Mouse (Mus musculus): ENCODE measurements at regions not wholly inside any gene's neighbourhood (a gene's known extent, or its start where the extent isn't known, plus 50 kb on each side); places are given as distances from the start of the nearest gene placed in this dataset.

GRCm38 (mm10) chr14:9242118-9242517 is 576.1 kb upstream of the 4930452B06Rik start:
- 62% methylated on average over 2 of the region's 2 CpGs for whole genome bisulfite sequencing
- no peak overlapping the region for H3K9ac ChIP-seq (ENCODE audit: low read length)
- no peak overlapping the region for H3K4me2 ChIP-seq (ENCODE audit: low read depth, low read length)
- no peak overlapping the region for H3K4me3 ChIP-seq (replicated peaks; ENCODE audit: low read length)
- no peaks in the 10 kb centered on the region for H3K9me3 ChIP-seq (replicated peaks; ENCODE audit: control insufficient read depth, low read length)
- ATAC-seq (ENCODE audit: insufficient read depth, low FRiP score): no peak
- H3K36me3 ChIP-seq (ENCODE audit: control insufficient read depth, insufficient read depth, low read length): no peaks in the 10 kb centered on the region
- H3K27ac ChIP-seq (ENCODE audit: low read length): no peak overlapping the region
- no peaks in the 10 kb centered on the region for H3K4me1 ChIP-seq (ENCODE audit: control insufficient read depth, insufficient read depth, low read length)
- no peaks in the 10 kb centered on the region for H3K27me3 ChIP-seq (ENCODE audit: control insufficient read depth, insufficient read depth, low read length)

GRCm38 (mm10) chr14:9227670-9228069 is 561.6 kb upstream of the 4930452B06Rik start:
- ATAC-seq (ENCODE audit: insufficient read depth, low FRiP score): no peak
- Histone ChIP-seq H3K27me3 (ENCODE audit: control insufficient read depth, insufficient read depth, low read length) (no peaks in the 10 kb centered on the region), H3K4me1 (ENCODE audit: control insufficient read depth, insufficient read depth, low read length) (no peaks in the 10 kb centered on the region), H3K36me3 (ENCODE audit: control insufficient read depth, insufficient read depth, low read length) (no peaks in the 10 kb centered on the region), H3K4me2 (ENCODE audit: low read depth, low read length) (no peak overlapping the region), H3K4me3 (replicated peaks; ENCODE audit: low read length) (no peak overlapping the region), H3K9ac (ENCODE audit: low read length) (no peak overlapping the region), H3K27ac (ENCODE audit: low read length) (no peak overlapping the region), H3K9me3 (replicated peaks; ENCODE audit: control insufficient read depth, low read length) (no peaks in the 10 kb centered on the region)
- 91% methylated on average over 6 of the region's 6 CpGs for WGBS

DNA sequence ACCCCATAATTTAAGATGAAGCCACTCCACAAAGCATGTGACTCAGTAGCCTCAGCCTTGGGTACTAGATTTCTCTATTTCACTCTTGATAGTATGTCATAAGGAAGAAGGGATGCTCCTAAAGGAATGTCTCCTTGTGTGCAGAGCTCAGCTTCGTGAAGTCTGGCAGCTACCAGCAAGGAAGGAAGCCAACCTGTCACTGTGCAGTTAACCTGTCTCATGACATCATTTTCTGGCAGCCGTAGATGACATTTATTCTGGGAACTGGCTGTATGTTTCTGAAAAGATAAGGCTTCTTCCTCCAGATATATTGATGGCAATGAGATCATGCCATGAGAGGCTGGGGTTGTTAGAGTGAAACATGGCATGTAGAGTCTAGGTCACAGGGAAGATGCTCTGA is 534.2 kb upstream of the 4930452B06Rik start:
- no peaks in the 10 kb centered on the region; the same call in 1 of the 2 replicates for H3K9me3 ChIP-seq (replicated peaks; ENCODE audit: control insufficient read depth, low read length)
- no peak overlapping the region for H3K27ac ChIP-seq (ENCODE audit: low read length)
- no peak for ATAC-seq (ENCODE audit: insufficient read depth, low FRiP score)
- H3K27me3 ChIP-seq (ENCODE audit: control insufficient read depth, insufficient read depth, low read length): no peaks in the 10 kb centered on the region
- no peaks in the 10 kb centered on the region for H3K36me3 ChIP-seq (ENCODE audit: control insufficient read depth, insufficient read depth, low read length)
- no peaks in the 10 kb centered on the region for H3K4me1 ChIP-seq (ENCODE audit: control insufficient read depth, insufficient read depth, low read length)
- WGBS: 71% methylated on average over 2 of the region's 2 CpGs
- H3K4me2 ChIP-seq (ENCODE audit: low read depth, low read length): no peak overlapping the region
- no peak overlapping the region for H3K9ac ChIP-seq (ENCODE audit: low read length)
- no peak overlapping the region for H3K4me3 ChIP-seq (replicated peaks; ENCODE audit: low read length)

- WGBS: 68% methylated on average over 4 of the region's 4 CpGs
- no peak for ATAC-seq (ENCODE audit: insufficient read depth, low FRiP score)
- no peaks in the 10 kb centered on the region for H3K27me3 ChIP-seq (ENCODE audit: control insufficient read depth, insufficient read depth, low read length)
- H3K36me3 ChIP-seq (ENCODE audit: control insufficient read depth, insufficient read depth, low read length): no peaks in the 10 kb centered on the region
- H3K4me3 ChIP-seq (replicated peaks; ENCODE audit: low read length): no peak overlapping the region
- H3K4me2 ChIP-seq (ENCODE audit: low read depth, low read length): no peak overlapping the region
- no peak overlapping the region for H3K9ac ChIP-seq (ENCODE audit: low read length)
- H3K9me3 ChIP-seq (replicated peaks; ENCODE audit: control insufficient read depth, low read length): no peaks in the 10 kb centered on the region; the same call in 1 of the 2 replicates
- H3K4me1 ChIP-seq (ENCODE audit: control insufficient read depth, insufficient read depth, low read length): no peaks in the 10 kb centered on the region
- H3K27ac ChIP-seq (ENCODE audit: low read length): no peak overlapping the region
These were observed 526.2 kb upstream of the 4930452B06Rik start for GRCm38 (mm10) chr14:9192122-9192769.

GRCm38 (mm10) chr14:9191664-9192063 is 525.6 kb upstream of the 4930452B06Rik start:
- Histone ChIP-seq H3K4me2 (ENCODE audit: low read depth, low read length) (no peak overlapping the region), H3K4me1 (ENCODE audit: control insufficient read depth, insufficient read depth, low read length) (no peaks in the 10 kb centered on the region), H3K36me3 (ENCODE audit: control insufficient read depth, insufficient read depth, low read length) (no peaks in the 10 kb centered on the region), H3K27me3 (ENCODE audit: control insufficient read depth, insufficient read depth, low read length) (no peaks in the 10 kb centered on the region), H3K4me3 (replicated peaks; ENCODE audit: low read length) (no peak overlapping the region), H3K9me3 (replicated peaks; ENCODE audit: control insufficient read depth, low read length) (no peaks in the 10 kb centered on the region; the same call in 1 of the 2 replicates), H3K9ac (ENCODE audit: low read length) (no peak overlapping the region), H3K27ac (ENCODE audit: low read length) (no peak overlapping the region)
- WGBS: 57% methylated on average over 3 of the region's 3 CpGs
- no peak for ATAC-seq (ENCODE audit: insufficient read depth, low FRiP score)

- no peaks in the 10 kb centered on the region for H3K36me3 ChIP-seq (ENCODE audit: control insufficient read depth, insufficient read depth, low read length)
- H3K4me2 ChIP-seq (ENCODE audit: low read depth, low read length): no peak overlapping the region
- H3K9ac ChIP-seq (ENCODE audit: low read length): no peak overlapping the region
- H3K27ac ChIP-seq (ENCODE audit: low read length): no peak overlapping the region
- no peaks in the 10 kb centered on the region for H3K4me1 ChIP-seq (ENCODE audit: control insufficient read depth, insufficient read depth, low read length)
- H3K27me3 ChIP-seq (ENCODE audit: control insufficient read depth, insufficient read depth, low read length): no peaks in the 10 kb centered on the region
- WGBS: 87% methylated on average over 2 of the region's 2 CpGs
- no peak overlapping the region for H3K4me3 ChIP-seq (replicated peaks; ENCODE audit: low read length)
- no peaks in the 10 kb centered on the region for H3K9me3 ChIP-seq (replicated peaks; ENCODE audit: control insufficient read depth, low read length)
- no peak for ATAC-seq (ENCODE audit: insufficient read depth, low FRiP score)
These were observed 495.3 kb upstream of the 4930452B06Rik start for GRCm38 (mm10) chr14:9161336-9161735.

DNA sequence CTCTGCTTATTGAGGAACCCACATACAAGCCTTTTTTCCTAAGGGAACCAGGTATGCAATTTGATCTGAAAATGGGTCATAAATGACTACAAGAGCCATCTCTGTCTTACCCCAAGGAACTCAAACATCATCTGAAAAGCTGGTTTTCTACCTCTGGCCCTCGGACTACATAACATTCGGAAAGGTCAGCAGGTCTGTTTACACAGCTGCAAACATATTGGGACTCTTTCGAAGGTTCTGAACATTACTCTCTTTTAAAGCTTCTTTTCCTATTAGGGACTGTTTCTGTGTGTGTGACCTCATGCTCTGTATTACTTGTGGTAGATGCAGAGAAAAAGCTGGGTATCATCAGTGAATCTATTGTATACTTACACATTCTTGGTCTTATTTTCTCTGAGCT is 491.9 kb upstream of the 4930452B06Rik start:
- H3K36me3 ChIP-seq (ENCODE audit: control insufficient read depth, insufficient read depth, low read length): no peaks in the 10 kb centered on the region
- H3K9ac ChIP-seq (ENCODE audit: low read length): no peak overlapping the region
- H3K4me1 ChIP-seq (ENCODE audit: control insufficient read depth, insufficient read depth, low read length): no peaks in the 10 kb centered on the region
- no peak for ATAC-seq (ENCODE audit: insufficient read depth, low FRiP score)
- H3K27ac ChIP-seq (ENCODE audit: low read length): no peak overlapping the region
- no peaks in the 10 kb centered on the region for H3K9me3 ChIP-seq (replicated peaks; ENCODE audit: control insufficient read depth, low read length)
- H3K4me2 ChIP-seq (ENCODE audit: low read depth, low read length): no peak overlapping the region
- no peak overlapping the region for H3K4me3 ChIP-seq (replicated peaks; ENCODE audit: low read length)
- 16% methylated on average over 3 of the region's 3 CpGs for WGBS
- no peaks in the 10 kb centered on the region for H3K27me3 ChIP-seq (ENCODE audit: control insufficient read depth, insufficient read depth, low read length)

GRCm38 (mm10) chr14:9150841-9151240 is 484.8 kb upstream of the 4930452B06Rik start:
- no peak overlapping the region for H3K27ac ChIP-seq (ENCODE audit: low read length)
- H3K27me3 ChIP-seq (ENCODE audit: control insufficient read depth, insufficient read depth, low read length): no peaks in the 10 kb centered on the region
- ATAC-seq (ENCODE audit: insufficient read depth, low FRiP score): no peak
- WGBS: 59% methylated on average over 1 of the region's 1 CpGs
- H3K36me3 ChIP-seq (ENCODE audit: control insufficient read depth, insufficient read depth, low read length): no peaks in the 10 kb centered on the region
- H3K4me2 ChIP-seq (ENCODE audit: low read depth, low read length): no peak overlapping the region
- H3K9me3 ChIP-seq (replicated peaks; ENCODE audit: control insufficient read depth, low read length): no peaks in the 10 kb centered on the region
- H3K4me3 ChIP-seq (replicated peaks; ENCODE audit: low read length): no peak overlapping the region
- H3K4me1 ChIP-seq (ENCODE audit: control insufficient read depth, insufficient read depth, low read length): no peaks in the 10 kb centered on the region
- H3K9ac ChIP-seq (ENCODE audit: low read length): no peak overlapping the region

- ATAC-seq (ENCODE audit: insufficient read depth, low FRiP score): no peak
- 71% methylated on average over 4 of the region's 4 CpGs for WGBS
- H3K27ac ChIP-seq (ENCODE audit: low read length): no peak overlapping the region
These were observed 480.7 kb upstream of the 4930452B06Rik start for GRCm38 (mm10) chr14:9146595-9147219.

More at GRCm38 (mm10) chr14:9146595-9147219, 480.7 kb upstream of the 4930452B06Rik start:
- Histone ChIP-seq H3K4me1 (ENCODE audit: control insufficient read depth, insufficient read depth, low read length) (no peaks in the 10 kb centered on the region), H3K9me3 (replicated peaks; ENCODE audit: control insufficient read depth, low read length) (no peaks in the 10 kb centered on the region), H3K36me3 (ENCODE audit: control insufficient read depth, insufficient read depth, low read length) (no peaks in the 10 kb centered on the region), H3K4me2 (ENCODE audit: low read depth, low read length) (no peak overlapping the region), H3K27me3 (ENCODE audit: control insufficient read depth, insufficient read depth, low read length) (no peaks in the 10 kb centered on the region), H3K4me3 (replicated peaks; ENCODE audit: low read length) (no peak overlapping the region), H3K9ac (ENCODE audit: low read length) (no peak overlapping the region)
